ENCODE assay signal across 8 mouse cellular contexts in the genomic region with DNA sequence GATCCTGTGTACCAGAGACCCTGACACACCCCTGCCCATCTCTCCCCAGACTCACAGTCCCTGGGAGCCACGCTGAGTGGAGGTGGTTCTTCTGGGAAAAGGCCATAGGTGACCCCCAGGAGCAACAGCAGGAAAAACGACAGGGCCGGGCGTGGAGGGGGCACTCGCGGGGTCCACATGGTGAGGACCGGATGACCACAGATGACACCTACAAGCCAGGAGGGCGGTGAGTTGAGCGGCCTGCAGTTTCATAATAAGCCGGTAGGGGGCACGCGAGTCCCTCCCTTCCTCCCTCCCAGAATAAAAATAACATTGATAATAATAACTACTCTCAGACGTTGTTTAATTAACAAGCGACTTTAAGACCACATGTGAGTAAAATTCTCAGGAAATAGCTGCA. TPM values are rescaled to one million over a fixed set of nuclear protein-coding genes. Genes with fewer than 3 reads are reported as not detected.
DNase-seq lines count a peak whose midpoint lies in the region; ATAC-seq and TF ChIP-seq lines count a peak whose summit lies in the region.

No protein-coding gene starts in this region.

- 0 out of 2 replicates have a peak, but pooled peaks cover 5% of the 10 kb centered on the region for H3K9me3 ChIP-seq in heart, embryonic 11.5 days (replicated peaks; ENCODE audit: control insufficient read depth, low read length)
- H3K9me3 ChIP-seq in CH12.LX (replicated peaks; ENCODE audit: low read length), result peaks cover 3% of the 10 kb centered on the region
- no peaks in the 10 kb centered on the region for H3K9me3 ChIP-seq in heart, embryonic 15.5 days (replicated peaks)
- H3K9me3 ChIP-seq in limb, embryonic 14.5 days (ENCODE audit: control insufficient read depth, low read length), result no peaks in the 10 kb centered on the region
- H3K9me3 ChIP-seq in midbrain, embryonic 14.5 days (ENCODE audit: control insufficient read depth, low read length), result no peaks in the 10 kb centered on the region

- dilution Hi-C loops in CH12.LX (cut with MboI; ENCODE audit: extremely low pct_ligation_motif_present, extremely low pct_unique_long_range_greater_than_20kb, low sequenced_read_pairs), result no loop called here

- peak overlapping the region; percentile 93 for H3K27ac ChIP-seq in heart, adult 2 months
- H3K27ac ChIP-seq in heart, embryonic 11.5 days (ENCODE audit: low read depth, low read length), result no peak overlapping the region
- H3K27ac ChIP-seq in CH12.LX (ENCODE audit: insufficient read depth, low read depth), result no peak overlapping the region
- H3K27ac ChIP-seq in heart, embryonic 15.5 days, result no peak overlapping the region
- no peak overlapping the region for H3K27ac ChIP-seq in limb, embryonic 14.5 days (replicated peaks; ENCODE audit: low read depth, low read length)
- no peak overlapping the region for H3K27ac ChIP-seq in midbrain, embryonic 14.5 days (replicated peaks; ENCODE audit: low read depth, low read length)

- ATAC-seq in heart, embryonic 11.5 days (replicated peaks; ENCODE audit: insufficient number of reproducible peaks, low FRiP score, low TSS enrichment), result no peak
- ATAC-seq in heart, embryonic 15.5 days (replicated peaks; ENCODE audit: insufficient number of reproducible peaks, insufficient read depth, low FRiP score, low read depth), result no peak
- ATAC-seq in limb, embryonic 14.5 days (ENCODE audit: low FRiP score, low read depth), result no peak
- peak; percentile 9; the same call in 1 of the 2 replicates for ATAC-seq in midbrain, embryonic 14.5 days (ENCODE audit: low FRiP score, low TSS enrichment)

- DNase-seq in heart, adult 2 months, result peak; percentile 74 to 83
- peak; percentile 63 for DNase-seq in CH12.LX (ENCODE audit: extremely low read depth)
- DNase-seq in cerebellum, adult 9-10 months, result peak; percentile 84
- peak; percentile 68 for DNase-seq in limb, embryonic 14.5 days (ENCODE audit: low spot score)
- peak; percentile 71 for DNase-seq in midbrain, embryonic 14.5 days
- peak; percentile 67 for DNase-seq in thymus, postnatal 14 days

- TF ChIP-seq RAD21 in CH12.LX (IDR thresholded peaks at IDR 0.05; ENCODE audit: low read depth, low read length), result peak; percentile 80

- H3K4me3 ChIP-seq in heart, adult 2 months, result peak overlapping the region; percentile 48
- H3K4me3 ChIP-seq in heart, embryonic 11.5 days (ENCODE audit: low read depth, low read length), result no peak overlapping the region
- H3K4me3 ChIP-seq in CH12.LX (replicated peaks in 1 of 3; ENCODE audit: low read depth in 2 of 3, low read length in 2 of 3, poor library complexity in 1 of 3), result peak overlapping the region in 1 of 3 experiments; percentile 40
- peak overlapping the region; percentile 16 for H3K4me3 ChIP-seq in heart, embryonic 15.5 days
- no peak overlapping the region for H3K4me3 ChIP-seq in limb, embryonic 14.5 days (replicated peaks; ENCODE audit: low read length)
- no peak overlapping the region for H3K4me3 ChIP-seq in midbrain, embryonic 14.5 days (replicated peaks; ENCODE audit: low read depth, low read length)

- TF ChIP-seq CTCF in heart, adult 2 months (IDR thresholded peaks at IDR 0.05), result no peak; the same call in 1 of the 2 replicates
- peak; percentile 78 to 86 for TF ChIP-seq CTCF in CH12.LX (conservative IDR thresholded peaks at IDR 0.05 in 1 of 2, IDR thresholded peaks at IDR 0.05 in 1 of 2; ENCODE audit: low read depth in 2 of 2, low read length in 2 of 2)

- H3K4me1 ChIP-seq in heart, adult 2 months (ENCODE audit: control insufficient read depth, insufficient read depth, low read length), result peaks cover 22% of the 10 kb centered on the region
- H3K4me1 ChIP-seq in heart, embryonic 11.5 days (ENCODE audit: control insufficient read depth, insufficient read depth, low read length), result peaks cover 9% of the 10 kb centered on the region
- H3K4me1 ChIP-seq in CH12.LX (ENCODE audit: control insufficient read depth in 1 of 2, insufficient read depth in 2 of 2), result peaks cover 3 to 43% of the 10 kb centered on the region in 2 experiments; a peak in 3 of 4 replicates
- peaks cover 20% of the 10 kb centered on the region for H3K4me1 ChIP-seq in heart, embryonic 15.5 days (replicated peaks)
- peaks cover 8% of the 10 kb centered on the region; the same call in 1 of the 2 replicates for H3K4me1 ChIP-seq in limb, embryonic 14.5 days (ENCODE audit: control insufficient read depth, insufficient read depth, low read length)
- peaks cover 13% of the 10 kb centered on the region for H3K4me1 ChIP-seq in midbrain, embryonic 14.5 days (ENCODE audit: control insufficient read depth, insufficient read depth, low read length)

- H3K36me3 ChIP-seq in heart, adult 2 months (ENCODE audit: control insufficient read depth, insufficient read depth, low read length), result no peaks in the 10 kb centered on the region
- H3K36me3 ChIP-seq in heart, embryonic 11.5 days (ENCODE audit: control insufficient read depth, insufficient read depth, low read length), result no peaks in the 10 kb centered on the region
- H3K36me3 ChIP-seq in CH12.LX (replicated peaks in 1 of 2; ENCODE audit: control insufficient read depth in 1 of 2, insufficient read depth in 1 of 2, low read length in 1 of 2), result peaks cover 0 to 22% of the 10 kb centered on the region in 2 experiments
- no peaks in the 10 kb centered on the region for H3K36me3 ChIP-seq in heart, embryonic 15.5 days
- H3K36me3 ChIP-seq in limb, embryonic 14.5 days (ENCODE audit: control insufficient read depth, insufficient read depth, low read length), result no peaks in the 10 kb centered on the region
- peaks cover 36% of the 10 kb centered on the region for H3K36me3 ChIP-seq in midbrain, embryonic 14.5 days (ENCODE audit: control insufficient read depth, insufficient read depth, low read length)

- H3K9ac ChIP-seq in heart, adult 2 months (ENCODE audit: low read depth, low read length), result no peak overlapping the region
- no peak overlapping the region for H3K9ac ChIP-seq in heart, embryonic 11.5 days (ENCODE audit: low read depth, low read length)
- no peak overlapping the region for H3K9ac ChIP-seq in CH12.LX (ENCODE audit: insufficient read depth, low read depth)
- no peak overlapping the region for H3K9ac ChIP-seq in heart, embryonic 15.5 days
- no peak overlapping the region for H3K9ac ChIP-seq in limb, embryonic 14.5 days (ENCODE audit: low read depth, low read length, severe bottlenecking)
- H3K9ac ChIP-seq in midbrain, embryonic 14.5 days (replicated peaks; ENCODE audit: low read length), result no peak overlapping the region

- 0 out of 2 replicates have a peak, but pooled peaks have one; percentile 36 for TF ChIP-seq EP300 in heart, adult 2 months (IDR thresholded peaks at IDR 0.05; ENCODE audit: insufficient read depth, low read depth, low read length)
- no peak for TF ChIP-seq EP300 in CH12.LX (IDR thresholded peaks at IDR 0.05; ENCODE audit: low read length)

- no peaks in the 10 kb centered on the region for H3K79me2 ChIP-seq in heart, adult 2 months (replicated peaks; ENCODE audit: control insufficient read depth, insufficient read depth, low read length)
- H3K79me2 ChIP-seq in CH12.LX (replicated peaks; ENCODE audit: control insufficient read depth, extremely low read depth, insufficient read depth, poor library complexity, severe bottlenecking), result no peaks in the 10 kb centered on the region

- WGBS in heart, adult 2 months, result 3% methylated on average over 14 of the region's 14 CpGs
- 6% methylated on average over 14 of the region's 14 CpGs for WGBS in heart, embryonic 11.5 days (ENCODE audit: insufficient replicate concordance)
- 3% methylated on average over 14 of the region's 14 CpGs for WGBS in heart, embryonic 15.5 days
- WGBS in limb, embryonic 14.5 days, result 5% methylated on average over 14 of the region's 14 CpGs
- WGBS in midbrain, embryonic 14.5 days, result 5% methylated on average over 14 of the region's 14 CpGs

- no peak overlapping the region; the same call in 1 of the 2 replicates for H3K4me2 ChIP-seq in heart, embryonic 11.5 days
- H3K4me2 ChIP-seq in CH12.LX (ENCODE audit: insufficient read depth, low read depth, poor library complexity, severe bottlenecking), result peak overlapping the region; percentile 69; the same call in 1 of the 2 replicates
- H3K4me2 ChIP-seq in heart, embryonic 15.5 days, result peak overlapping the region; percentile 73; the same call in 1 of the 2 replicates
- H3K4me2 ChIP-seq in limb, embryonic 14.5 days (replicated peaks; ENCODE audit: low read depth, low read length, severe bottlenecking), result no peak overlapping the region
- no peak overlapping the region for H3K4me2 ChIP-seq in midbrain, embryonic 14.5 days (ENCODE audit: low read length)

- intact Hi-C loops in heart, adult 2 months (cut with DNase I), result loop anchor here (1.0 to 5.0 kb wide), 5 partner anchors 27 to 220 kb away; a partner anchor contains a TSS

- H3K27me3 ChIP-seq in heart, adult 2 months (ENCODE audit: control insufficient read depth, insufficient read depth, low read length), result no peaks in the 10 kb centered on the region
- H3K27me3 ChIP-seq in heart, embryonic 11.5 days (ENCODE audit: control insufficient read depth, insufficient read depth, low read length), result peaks cover 11% of the 10 kb centered on the region
- peaks cover 29% of the 10 kb centered on the region for H3K27me3 ChIP-seq in CH12.LX (replicated peaks)
- H3K27me3 ChIP-seq in heart, embryonic 15.5 days, result peaks cover 16% of the 10 kb centered on the region
- H3K27me3 ChIP-seq in limb, embryonic 14.5 days (ENCODE audit: control insufficient read depth, insufficient read depth, low read length), result 0 out of 2 replicates have a peak, but pooled peaks cover 4% of the 10 kb centered on the region
- peaks cover 5% of the 10 kb centered on the region; the same call in 1 of the 2 replicates for H3K27me3 ChIP-seq in midbrain, embryonic 14.5 days (ENCODE audit: control insufficient read depth, insufficient read depth, low read length)

- in situ Hi-C loops in CH12.LX (cut with MboI; ENCODE audit: low pct_ligation_motif_present, low pct_unique_long_range_greater_than_20kb, low sequenced_read_pairs), result loop anchor here (5.0 kb wide), 1 partner anchor 130 kb away; no protein-coding TSS in a partner anchor

- TF ChIP-seq POLR2A in heart, adult 2 months (IDR thresholded peaks at IDR 0.05; ENCODE audit: insufficient read depth, low read depth, low read length), result no peak
- TF ChIP-seq POLR2A in CH12.LX (IDR thresholded peaks at IDR 0.05; ENCODE audit: low read depth, low read length), result no peak
- TF ChIP-seq POLR2A in limb, embryonic 14.5 days (IDR thresholded peaks at IDR 0.05; ENCODE audit: borderline replicate concordance, extremely low read depth, insufficient read depth, insufficient read length), result no peak

RNA-seq across cellular contexts. Expression of a gene that starts 7.5 kb away (rescaled TPM):
- 10 to 100 TPM in 1 of 2 experiments, 1 to 10 TPM in 1; 8.9 to 12.6 TPM for total RNA-seq in heart, adult 2 months (2021)
- 5.3 and 8.6 TPM in 2 replicates for polyA plus RNA-seq in heart, adult 2 months (2012; rRNA removed)
- polyA plus RNA-seq in heart, embryonic 11.5 days (2014; fragmentation: Nextera tagmentation; extraction: Ambion mirVana), result 0.11 and 0.33 TPM in 2 replicates
- total RNA-seq in CH12.LX (2012; rRNA removed) (1.5 and 2.2 TPM in 2 replicates), CH12.LX (2014; rRNA removed) (0.71 and 0.78 TPM in 2 replicates)
- polyA plus RNA-seq in CH12.LX (2012; ENCODE audit: insufficient read length, low read depth), result 1.3 TPM in 2 replicates
- 0.92 and 1.3 TPM in 2 replicates for polyA plus RNA-seq in heart, embryonic 15.5 days (2015; fragmentation: Nextera tagmentation; extraction: Ambion mirVana)
- polyA plus RNA-seq in limb, embryonic 14.5 days (2012; rRNA removed), result 10.5 and 13.4 TPM in 2 replicates
- polyA plus RNA-seq in limb, embryonic 14.5 days (2014; fragmentation: Nextera tagmentation; extraction: Ambion mirVana), result 3.1 and 3.8 TPM in 2 replicates
- 16.4 and 18.2 TPM in 2 replicates for polyA plus RNA-seq in midbrain, embryonic 14.5 days (2014; fragmentation: Nextera tagmentation; extraction: Ambion mirVana)

RNA-seq across cellular contexts. Expression of a gene that starts 10.9 kb away (rescaled TPM):
- 10 to 100 TPM; 57.0 to 74.6 TPM for total RNA-seq in heart, adult 2 months (2021)
- polyA plus RNA-seq in heart, adult 2 months (2012; rRNA removed), result 38.2 and 77.7 TPM in 2 replicates
- not detected in 2 replicates for polyA plus RNA-seq in heart, embryonic 11.5 days (2014; fragmentation: Nextera tagmentation; extraction: Ambion mirVana)
- not detected in 2 replicates for total RNA-seq in CH12.LX (2012; rRNA removed)
- total RNA-seq in CH12.LX (2014; rRNA removed), result not detected in 2 replicates
- polyA plus RNA-seq in CH12.LX (2012; ENCODE audit: insufficient read length, low read depth), result not detected in 2 replicates
- 1.0 and 1.3 TPM in 2 replicates for polyA plus RNA-seq in heart, embryonic 15.5 days (2015; fragmentation: Nextera tagmentation; extraction: Ambion mirVana)
- 0.27 and 0.29 TPM in 2 replicates for polyA plus RNA-seq in limb, embryonic 14.5 days (2012; rRNA removed)
- 0.43 and 0.51 TPM in 2 replicates for polyA plus RNA-seq in limb, embryonic 14.5 days (2014; fragmentation: Nextera tagmentation; extraction: Ambion mirVana)
- 0.15 and 0.34 TPM in 2 replicates for polyA plus RNA-seq in midbrain, embryonic 14.5 days (2014; fragmentation: Nextera tagmentation; extraction: Ambion mirVana)

RNA-seq across cellular contexts. Expression of a gene that starts 15.3 kb away (rescaled TPM):
- total RNA-seq in heart, adult 2 months (2021), result 100 to 1,000 TPM; 159 to 160 TPM
- 112 and 170 TPM in 2 replicates for polyA plus RNA-seq in heart, adult 2 months (2012; rRNA removed)
- 0.18 and 0.33 TPM in 2 replicates for polyA plus RNA-seq in heart, embryonic 11.5 days (2014; fragmentation: Nextera tagmentation; extraction: Ambion mirVana)
- 0.04 TPM in 1 of 2 replicates, not detected in the other for total RNA-seq in CH12.LX (2012; rRNA removed)
- not detected in 2 replicates for total RNA-seq in CH12.LX (2014; rRNA removed)
- not detected in 2 replicates for polyA plus RNA-seq in CH12.LX (2012; ENCODE audit: insufficient read length, low read depth)
- 1.0 and 1.1 TPM in 2 replicates for polyA plus RNA-seq in heart, embryonic 15.5 days (2015; fragmentation: Nextera tagmentation; extraction: Ambion mirVana)
- polyA plus RNA-seq in limb, embryonic 14.5 days (2012; rRNA removed), result not detected in 2 replicates
- 0.10 and 0.17 TPM in 2 replicates for polyA plus RNA-seq in limb, embryonic 14.5 days (2014; fragmentation: Nextera tagmentation; extraction: Ambion mirVana)
- 0.55 and 1.0 TPM in 2 replicates for polyA plus RNA-seq in midbrain, embryonic 14.5 days (2014; fragmentation: Nextera tagmentation; extraction: Ambion mirVana)

RNA-seq across cellular contexts. Expression of a gene that starts 23.1 kb away (rescaled TPM):
- 100 to 1,000 TPM; 151 to 170 TPM for total RNA-seq in heart, adult 2 months (2021)
- 114 and 167 TPM in 2 replicates for polyA plus RNA-seq in heart, adult 2 months (2012; rRNA removed)
- 0.10 and 0.11 TPM in 2 replicates for polyA plus RNA-seq in heart, embryonic 11.5 days (2014; fragmentation: Nextera tagmentation; extraction: Ambion mirVana)
- 0.04 TPM in 2 replicates for total RNA-seq in CH12.LX (2012; rRNA removed)
- total RNA-seq in CH12.LX (2014; rRNA removed), result not detected in 2 replicates
- polyA plus RNA-seq in CH12.LX (2012; ENCODE audit: insufficient read length, low read depth), result 0.04 TPM in 1 of 2 replicates, not detected in the other
- 0.41 and 0.57 TPM in 2 replicates for polyA plus RNA-seq in heart, embryonic 15.5 days (2015; fragmentation: Nextera tagmentation; extraction: Ambion mirVana)
- polyA plus RNA-seq in limb, embryonic 14.5 days (2012; rRNA removed), result 0.04 and 0.09 TPM in 2 replicates
- 0.07 and 0.11 TPM in 2 replicates for polyA plus RNA-seq in limb, embryonic 14.5 days (2014; fragmentation: Nextera tagmentation; extraction: Ambion mirVana)
- polyA plus RNA-seq in midbrain, embryonic 14.5 days (2014; fragmentation: Nextera tagmentation; extraction: Ambion mirVana), result 0.13 TPM in 2 replicates

RNA-seq across cellular contexts. Expression of a gene that starts 29.6 kb away (rescaled TPM):
- total RNA-seq in heart, adult 2 months (2021), result 1 to 10 TPM; 1.1 to 1.7 TPM
- polyA plus RNA-seq in heart, adult 2 months (2012; rRNA removed), result 3.6 and 4.5 TPM in 2 replicates
- 4.7 and 6.0 TPM in 2 replicates for polyA plus RNA-seq in heart, embryonic 11.5 days (2014; fragmentation: Nextera tagmentation; extraction: Ambion mirVana)
- total RNA-seq in CH12.LX (2012; rRNA removed), result 1.9 and 2.4 TPM in 2 replicates
- 2.0 and 2.6 TPM in 2 replicates for total RNA-seq in CH12.LX (2014; rRNA removed)
- 1.6 and 1.9 TPM in 2 replicates for polyA plus RNA-seq in CH12.LX (2012; ENCODE audit: insufficient read length, low read depth)
- polyA plus RNA-seq in heart, embryonic 15.5 days (2015; fragmentation: Nextera tagmentation; extraction: Ambion mirVana), result 6.7 and 9.2 TPM in 2 replicates
- polyA plus RNA-seq in limb, embryonic 14.5 days (2012; rRNA removed), result 9.3 and 10.3 TPM in 2 replicates
- 11.6 and 11.7 TPM in 2 replicates for polyA plus RNA-seq in limb, embryonic 14.5 days (2014; fragmentation: Nextera tagmentation; extraction: Ambion mirVana)
- polyA plus RNA-seq in midbrain, embryonic 14.5 days (2014; fragmentation: Nextera tagmentation; extraction: Ambion mirVana), result 8.5 and 10.5 TPM in 2 replicates

Comparison
In these comparisons a context has a peak if more than half of its experiments do, and no peak if none do; other contexts are left out.
1. H3K4me3 ChIP-seq: peak in heart, adult 2 months (single experiment) and heart, embryonic 15.5 days (single experiment); none in heart, embryonic 11.5 days (single experiment), limb, embryonic 14.5 days (single experiment) and midbrain, embryonic 14.5 days (single experiment).
2. H3K4me2 ChIP-seq: peak in CH12.LX (single experiment) and heart, embryonic 15.5 days (single experiment); none in heart, embryonic 11.5 days (single experiment), limb, embryonic 14.5 days (single experiment) and midbrain, embryonic 14.5 days (single experiment).
3. RNA of a gene that starts 10.9 kb away (polyA plus RNA-seq): 38.2 to 77.7 TPM in heart, adult 2 months; 1.0 to 1.3 TPM in heart, embryonic 15.5 days, 0.27 to 0.51 TPM in limb, embryonic 14.5 days, 0.15 to 0.34 TPM in midbrain, embryonic 14.5 days, not detected in heart, embryonic 11.5 days and not detected in CH12.LX; every median in the first group is over 10 times any median in the second.
4. RNA of a gene that starts 15.3 kb away (polyA plus RNA-seq): 112 to 170 TPM in heart, adult 2 months; 1.0 to 1.1 TPM in heart, embryonic 15.5 days, 0.55 to 1.0 TPM in midbrain, embryonic 14.5 days, 0.18 to 0.33 TPM in heart, embryonic 11.5 days, 0.10 to 0.17 TPM in limb, embryonic 14.5 days and not detected in CH12.LX; every median in the first group is over 10 times any median in the second.
5. Peak in every context shown above with its lines, with median percentiles within 50 percentile points of each other: DNase-seq.